Mouse (Mus musculus) heart, adult 18-20 months (tissue): ENCODE results near the gene Tmem120a. TPM values are rescaled to one million over a fixed set of nuclear protein-coding genes. Genes with fewer than 3 reads are reported as not detected.

Experiments used
- DNase-seq, 2 experiments: peaks; one replicate each; pipeline ENCODE4 v3.0.0; 2021 to 2022; ENCODE audit warnings: mixed read lengths in 1 of 2
- total RNA-seq, 2 experiments: library from RNA; stranded (reverse); gene quantifications; 2 replicates each; pipeline ENCODE4 v1.2.3; 2021

Tmem120a gene
- total RNA-seq, 2 experiments from 2014 or later, result 14.3 to 16.3 TPM

DNA sequence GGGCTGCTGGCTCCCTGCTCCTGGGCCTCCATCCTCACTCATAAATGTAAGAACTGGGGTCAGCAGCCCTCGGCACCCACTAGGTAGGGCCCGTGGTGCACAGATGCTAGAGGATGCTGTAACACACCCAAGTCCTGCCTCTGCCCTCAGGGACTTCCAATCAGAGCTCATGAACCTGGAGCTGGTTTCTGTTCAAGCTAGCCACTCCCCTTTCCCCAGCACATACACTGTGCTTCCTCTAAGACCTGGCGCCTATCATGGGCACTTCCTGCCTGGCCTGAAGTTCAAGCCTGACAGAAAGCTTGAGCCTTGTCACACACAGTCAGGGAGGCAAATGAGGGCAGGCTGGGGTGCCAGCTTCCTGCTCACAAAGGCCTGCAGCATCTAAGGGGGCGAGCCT is 11.2 kb downstream of the Tmem120a start:
- DNase-seq, result no peak

DNA sequence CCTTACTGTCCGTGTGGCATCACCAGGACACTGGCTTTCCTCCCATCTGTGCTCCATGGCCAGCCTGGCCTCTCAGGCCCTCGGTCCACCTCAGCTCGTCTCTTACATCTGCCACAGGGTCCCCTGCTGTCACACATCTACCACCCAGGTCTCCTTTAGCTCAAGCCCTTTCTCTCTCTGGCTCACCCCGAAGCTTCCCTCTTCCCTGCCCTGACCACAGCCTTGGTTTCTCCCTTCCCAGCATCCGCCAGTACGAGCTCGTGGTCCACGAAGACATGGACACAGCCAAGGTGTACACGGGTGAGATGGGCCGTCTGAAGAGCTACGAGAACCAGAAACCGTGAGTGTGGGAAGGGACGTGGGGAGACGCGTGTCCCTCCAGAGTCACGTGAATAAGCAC is 12.9 kb downstream of the Tmem120a start:
- peak in 1 of 2 experiments; percentile 4 for DNase-seq

DNA sequence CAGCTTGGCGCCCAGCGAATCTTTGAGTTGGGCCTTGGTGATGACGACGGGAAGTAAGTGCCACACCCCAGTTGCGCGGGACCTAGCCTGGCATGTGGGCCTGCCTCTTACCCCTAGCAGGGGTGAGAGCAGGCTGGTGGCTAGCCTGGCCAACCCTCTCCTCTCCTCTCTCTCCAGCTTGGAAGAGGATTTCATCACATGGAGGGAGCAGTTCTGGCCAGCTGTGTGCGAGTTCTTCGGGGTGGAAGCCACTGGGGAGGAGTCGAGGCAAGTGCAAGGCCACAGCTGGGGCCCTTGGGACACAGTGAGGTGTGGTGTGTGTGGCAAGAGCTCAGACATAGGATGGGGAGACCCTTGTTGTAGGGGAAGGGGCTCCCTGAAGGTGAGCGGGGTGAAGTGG is 13.3 kb downstream of the Tmem120a start:
- DNase-seq, result peak in 1 of 2 experiments; percentile 4

DNA sequence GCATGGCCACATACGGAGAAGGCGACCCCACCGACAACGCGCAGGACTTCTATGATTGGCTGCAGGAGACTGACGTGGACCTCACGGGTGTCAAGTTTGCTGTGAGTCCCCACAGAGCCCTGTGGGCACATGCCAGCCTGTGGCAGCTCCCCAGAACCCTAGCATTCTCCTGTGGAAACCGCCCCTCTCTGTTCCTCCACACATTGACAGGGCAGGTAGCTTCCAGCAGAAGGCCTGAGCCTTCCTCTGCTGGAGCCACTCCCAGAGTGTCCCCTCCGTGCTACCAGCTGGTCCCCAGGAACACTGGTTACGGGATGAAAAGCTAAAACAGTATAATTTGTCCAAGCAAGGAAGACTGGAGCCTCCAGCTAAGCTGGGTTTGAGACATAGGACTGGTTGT is 14.0 kb downstream of the Tmem120a start:
- no peak for DNase-seq

DNA sequence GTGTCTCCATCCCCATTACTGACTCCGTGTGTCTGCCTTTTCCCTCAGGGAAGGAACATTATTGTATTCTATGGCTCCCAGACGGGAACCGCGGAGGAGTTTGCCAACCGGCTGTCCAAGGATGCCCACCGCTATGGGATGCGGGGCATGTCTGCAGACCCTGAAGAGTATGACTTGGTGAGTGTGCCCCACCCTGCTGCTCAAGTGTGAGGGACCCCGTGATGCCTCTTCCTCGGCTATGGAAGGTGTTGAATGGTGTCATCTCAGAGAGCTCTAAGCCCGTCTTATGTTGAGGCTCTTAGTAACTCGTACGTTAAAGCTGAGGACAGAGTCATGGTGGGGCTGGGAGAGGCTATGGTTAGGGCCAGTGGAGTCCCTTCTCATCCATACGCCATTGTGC is 14.9 kb downstream of the Tmem120a start:
- DNase-seq, result no peak

DNA sequence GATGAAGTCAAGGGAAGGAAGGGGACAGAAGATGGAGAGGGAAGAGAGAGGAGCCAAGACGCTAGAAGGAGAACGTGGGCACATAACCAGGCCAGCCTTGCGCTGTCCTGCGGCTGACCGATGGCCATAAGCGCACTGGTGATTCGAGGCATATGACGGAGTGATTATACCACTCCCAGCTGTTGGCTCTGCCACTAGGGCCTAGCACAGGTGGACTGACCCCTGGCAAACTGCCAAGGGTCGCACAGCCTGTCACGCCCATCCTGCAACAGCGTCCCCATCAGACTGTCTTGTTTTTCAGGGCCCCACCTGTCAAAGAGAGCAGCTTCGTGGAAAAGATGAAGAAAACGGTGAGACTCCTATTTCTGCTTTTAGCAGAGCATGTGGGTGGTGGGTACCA is 15.9 kb downstream of the Tmem120a start:
- DNase-seq, result no peak

DNA sequence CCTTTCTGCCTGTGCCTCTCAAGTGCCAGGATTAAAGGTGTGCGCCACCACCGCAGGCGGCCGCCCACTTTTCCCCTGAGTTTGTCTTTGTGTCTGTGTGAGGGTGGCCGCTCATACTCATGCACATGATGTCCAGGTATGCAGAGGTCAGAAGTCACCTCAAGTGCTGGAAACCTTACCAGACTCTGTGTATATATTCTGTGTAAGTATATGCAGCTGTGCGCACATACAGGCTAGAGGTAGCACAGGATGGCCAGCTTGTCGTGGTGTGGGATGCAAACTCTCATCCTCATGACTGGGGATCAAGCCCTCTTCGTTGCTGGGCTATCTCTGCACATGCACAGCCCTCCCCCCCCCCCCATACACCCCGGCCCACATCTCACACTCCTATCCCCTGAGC is 16.4 kb downstream of the Tmem120a start:
- DNase-seq, result no peak

DNA sequence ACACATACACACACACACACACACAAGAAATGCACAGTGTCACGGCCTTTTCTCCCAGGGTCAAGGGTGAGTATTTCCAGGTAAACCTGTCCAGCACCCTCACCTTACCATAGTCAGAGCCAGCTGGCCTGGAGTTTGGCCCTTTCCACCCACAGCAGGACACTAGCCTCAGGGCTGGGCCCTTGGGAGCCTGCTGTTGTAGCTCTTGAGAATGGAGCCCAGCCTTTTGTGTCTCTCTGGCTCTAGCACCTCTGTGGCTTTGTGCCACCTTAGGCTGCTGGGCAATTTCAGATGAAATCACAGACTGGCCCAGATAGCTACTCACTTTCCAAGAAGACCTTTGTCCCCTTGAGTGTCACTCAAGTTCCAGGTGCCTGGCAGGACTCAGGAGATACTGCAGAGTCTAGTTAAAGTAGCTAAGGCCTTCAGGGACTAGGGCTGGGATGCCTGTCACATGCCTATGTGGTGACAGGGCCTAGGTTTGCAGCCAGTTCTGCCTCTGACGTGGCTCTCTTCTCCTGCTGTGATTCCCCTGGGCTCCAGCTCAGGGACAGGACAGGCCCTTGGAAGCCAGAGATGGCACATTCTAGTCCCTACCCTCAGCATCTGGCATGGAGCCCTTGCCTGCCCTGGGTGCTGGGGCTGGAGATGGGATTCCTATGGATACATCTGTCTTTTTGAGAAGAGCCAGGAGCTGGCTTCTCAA is 17.5 kb downstream of the Tmem120a start:
- peak; percentile 74 to 87 for DNase-seq

DNA sequence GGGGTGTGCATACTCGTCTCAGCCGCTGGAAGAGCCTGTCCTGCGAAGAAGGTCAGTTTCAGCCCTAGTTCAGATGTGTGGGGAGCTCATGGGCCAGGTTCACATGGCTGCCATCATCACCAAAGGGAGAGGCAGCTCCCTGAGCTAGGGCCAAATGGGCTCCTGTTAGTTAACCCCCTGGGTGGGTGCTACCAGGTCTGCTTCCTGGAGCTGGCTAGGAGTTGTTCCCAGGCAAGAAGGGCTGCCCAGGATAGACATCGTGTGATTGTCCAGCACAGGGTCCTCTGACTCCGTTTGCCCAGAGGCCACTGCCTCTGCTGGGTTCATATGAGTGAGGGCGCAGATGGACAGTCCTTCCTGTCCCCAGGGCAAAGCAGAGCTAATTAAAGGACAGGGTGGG is 18.3 kb downstream of the Tmem120a start:
- DNase-seq, result no peak

DNA sequence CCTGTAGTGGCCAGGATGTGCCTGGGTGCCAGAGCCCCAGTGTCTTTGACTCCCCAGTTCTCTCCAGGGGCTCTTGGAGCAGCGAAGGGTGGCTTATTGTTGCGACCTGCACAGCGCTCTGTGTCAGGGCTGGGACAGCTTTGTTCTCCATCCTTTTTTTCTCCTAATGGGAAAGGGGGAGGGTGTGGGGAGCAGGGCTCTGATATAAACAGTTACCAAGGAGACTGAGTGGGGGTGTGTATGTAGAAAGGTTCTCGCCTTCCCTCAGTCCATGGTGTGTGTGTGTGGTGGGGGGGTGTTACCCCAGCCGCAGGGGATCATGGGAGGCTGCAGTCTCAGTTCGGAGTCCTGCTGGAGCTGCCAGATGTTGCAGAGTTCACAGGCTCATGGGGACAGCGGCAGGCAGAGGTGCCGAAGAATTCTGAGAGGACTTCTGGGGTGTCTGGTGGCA is 18.8 kb downstream of the Tmem120a start:
- peak; percentile 61 to 71 for DNase-seq

DNA sequence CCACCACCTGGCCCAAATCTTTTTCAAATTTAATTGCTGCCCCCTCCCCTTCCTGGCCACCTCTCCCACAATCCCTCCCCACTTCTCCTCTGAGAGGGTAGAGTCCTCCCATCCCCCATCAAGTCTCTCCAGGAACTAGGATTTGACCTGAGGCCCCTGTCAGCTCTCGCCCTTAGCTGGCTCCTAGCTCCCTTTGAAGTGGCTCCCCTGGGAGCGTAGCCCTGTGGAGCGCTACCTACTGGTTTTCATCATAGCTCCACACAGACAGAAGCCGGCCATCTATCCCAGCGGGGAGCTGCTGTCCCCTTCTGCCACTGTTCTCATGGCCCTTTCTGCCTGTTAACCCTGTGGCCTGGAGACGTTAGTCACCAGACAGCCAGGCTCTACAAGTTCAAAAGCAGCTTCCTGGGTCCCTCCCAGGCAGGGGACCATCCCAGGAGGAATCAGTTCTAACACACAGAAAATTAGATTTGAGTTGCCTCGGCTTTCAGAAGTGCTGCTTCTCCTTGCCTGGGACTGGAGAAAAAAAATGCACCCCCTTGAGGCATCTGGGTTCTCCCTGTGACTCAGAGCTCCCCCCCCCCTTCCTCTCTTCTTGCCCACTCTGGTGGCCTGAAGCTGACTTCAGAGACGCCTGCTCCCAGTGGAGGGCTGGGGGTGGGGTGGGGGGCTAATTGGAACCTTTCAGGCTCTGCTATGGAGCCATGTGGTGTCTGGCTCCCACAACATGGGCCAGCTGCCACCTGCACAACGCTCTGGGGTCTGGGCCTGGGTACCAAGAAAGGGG is 19.5 kb downstream of the Tmem120a start:
- no peak for DNase-seq

DNA sequence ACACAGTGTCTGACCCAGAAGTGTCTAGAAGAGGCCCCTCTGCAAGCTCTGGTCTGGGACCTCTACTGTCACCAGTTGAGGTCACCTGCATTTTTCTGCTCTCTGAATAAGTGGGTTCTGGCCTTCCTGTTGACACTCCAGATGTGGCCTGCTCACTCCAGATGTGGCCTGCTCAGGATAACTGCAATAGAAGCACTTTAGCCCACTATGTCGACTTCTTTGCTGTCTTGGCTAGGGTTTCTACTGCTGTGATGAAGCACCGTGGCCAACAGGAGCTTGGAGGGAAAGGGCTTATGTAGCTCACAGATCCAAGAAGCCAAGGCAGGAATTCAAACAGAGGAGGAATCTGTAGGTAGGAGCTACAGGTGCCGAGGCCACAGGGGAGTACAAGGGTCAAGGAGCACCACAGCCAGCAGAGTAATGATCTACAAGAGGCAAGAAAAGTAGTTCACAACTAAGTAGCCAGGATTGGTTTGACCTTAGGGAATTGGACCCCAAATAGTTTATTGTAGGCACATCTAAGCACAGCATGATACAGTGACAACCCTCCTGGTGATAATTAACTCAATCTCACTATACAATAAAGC is 21.0 kb downstream of the Tmem120a start:
- no peak for DNase-seq

DNA sequence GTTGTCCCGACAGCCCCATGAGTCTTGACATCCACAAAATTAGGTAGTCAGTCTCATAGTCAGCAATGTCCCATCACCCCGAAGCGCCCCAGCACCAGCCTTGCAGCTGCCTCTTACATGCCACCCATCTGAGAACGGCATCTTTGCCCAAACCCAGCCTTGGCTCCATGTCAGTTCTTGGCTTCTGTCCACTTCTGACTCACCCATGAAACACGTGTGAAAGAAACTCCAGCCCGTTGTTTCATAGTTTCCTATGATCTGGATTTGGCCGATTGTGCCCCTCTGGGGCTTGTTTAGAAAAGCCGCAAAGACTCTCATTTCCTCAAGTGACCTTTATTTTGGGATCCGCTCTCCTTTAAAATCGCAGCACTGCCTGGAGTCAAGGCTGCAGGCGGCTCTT is 22.1 kb downstream of the Tmem120a start:
- peak; percentile 79 to 88 for DNase-seq

DNA sequence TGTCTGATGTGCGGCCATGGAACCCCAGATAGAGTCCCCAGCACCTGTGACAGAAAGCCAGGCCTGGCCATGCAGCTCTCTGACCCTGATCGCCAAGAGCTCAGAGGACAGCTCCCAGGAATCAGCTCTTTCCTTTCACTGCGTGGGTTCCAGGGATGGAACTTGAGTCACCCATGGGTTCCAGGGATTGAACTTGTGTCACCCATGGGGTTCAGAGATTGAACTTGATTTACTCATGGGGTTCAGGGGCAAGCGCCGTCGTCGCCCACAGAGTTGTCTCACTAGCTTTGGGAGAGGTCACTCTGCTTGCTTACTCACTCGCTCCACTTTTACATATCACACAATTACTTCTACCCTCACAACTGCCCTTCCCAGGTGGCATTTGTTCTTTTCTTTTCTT is 23.2 kb downstream of the Tmem120a start:
- no peak for DNase-seq

DNA sequence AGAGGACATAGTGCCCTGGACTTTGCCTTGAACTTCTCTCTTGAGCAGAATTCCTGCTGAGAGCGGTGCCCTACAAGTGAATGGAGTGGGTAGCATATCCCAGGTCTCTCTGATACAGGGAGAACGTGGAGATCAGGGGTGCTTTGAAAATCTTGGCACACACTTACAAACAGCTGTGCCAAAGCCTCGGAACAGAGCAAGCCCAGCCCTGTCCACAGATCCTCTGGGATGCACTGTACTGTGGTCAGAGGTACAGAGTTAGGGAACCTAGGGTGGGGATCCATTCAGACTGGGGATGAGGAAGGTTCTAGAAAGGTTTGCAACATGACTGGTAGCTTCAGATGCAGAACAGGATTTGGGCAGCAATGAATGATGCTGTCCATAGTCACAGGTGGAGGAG is 24.1 kb downstream of the Tmem120a start:
- no peak for DNase-seq

DNA sequence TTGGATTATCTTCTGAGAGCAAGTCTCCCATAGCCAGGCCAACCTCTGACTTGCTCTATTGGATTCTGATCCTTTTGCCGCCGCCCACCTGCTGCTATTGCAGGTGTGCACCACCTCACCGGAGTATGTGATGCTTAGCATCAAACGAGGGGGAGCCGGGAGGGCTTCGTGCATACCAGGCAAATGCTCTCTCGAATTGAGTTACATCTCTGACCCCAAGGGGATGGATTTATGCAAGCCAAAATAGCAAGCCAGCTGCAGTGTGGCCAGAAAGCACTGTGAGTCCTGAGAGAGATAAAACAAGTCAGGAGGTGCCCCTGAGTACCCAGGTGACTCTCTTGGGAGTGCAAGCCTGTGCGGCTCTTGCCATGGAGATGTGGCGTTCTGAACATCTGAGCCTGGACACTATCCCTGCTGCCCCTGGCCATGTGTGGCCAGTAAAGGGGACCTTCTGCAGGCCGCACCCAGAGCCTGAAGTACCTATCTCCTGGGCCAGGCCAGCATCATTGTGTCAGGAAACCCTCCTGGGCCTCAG is 24.6 kb downstream of the Tmem120a start:
- no peak for DNase-seq

DNA sequence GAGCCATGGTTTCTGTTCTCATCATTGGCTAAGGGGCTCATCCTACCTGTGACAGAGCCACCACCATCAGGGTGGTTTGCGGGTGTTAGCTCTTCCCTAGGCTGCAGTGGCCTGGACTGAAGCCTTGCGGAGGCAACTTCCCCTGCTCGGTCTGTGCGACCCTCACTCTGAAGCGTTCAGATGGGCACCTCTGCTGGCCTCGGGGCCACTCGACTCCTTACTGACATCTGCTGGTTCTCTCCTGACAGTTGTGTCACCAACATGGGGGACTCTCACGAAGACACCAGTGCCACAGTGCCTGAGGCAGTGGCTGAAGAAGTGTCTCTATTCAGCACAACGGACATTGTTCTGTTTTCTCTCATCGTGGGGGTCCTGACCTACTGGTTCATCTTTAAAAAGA is 28.6 kb downstream of the Tmem120a start:
- DNase-seq, result no peak

DNA sequence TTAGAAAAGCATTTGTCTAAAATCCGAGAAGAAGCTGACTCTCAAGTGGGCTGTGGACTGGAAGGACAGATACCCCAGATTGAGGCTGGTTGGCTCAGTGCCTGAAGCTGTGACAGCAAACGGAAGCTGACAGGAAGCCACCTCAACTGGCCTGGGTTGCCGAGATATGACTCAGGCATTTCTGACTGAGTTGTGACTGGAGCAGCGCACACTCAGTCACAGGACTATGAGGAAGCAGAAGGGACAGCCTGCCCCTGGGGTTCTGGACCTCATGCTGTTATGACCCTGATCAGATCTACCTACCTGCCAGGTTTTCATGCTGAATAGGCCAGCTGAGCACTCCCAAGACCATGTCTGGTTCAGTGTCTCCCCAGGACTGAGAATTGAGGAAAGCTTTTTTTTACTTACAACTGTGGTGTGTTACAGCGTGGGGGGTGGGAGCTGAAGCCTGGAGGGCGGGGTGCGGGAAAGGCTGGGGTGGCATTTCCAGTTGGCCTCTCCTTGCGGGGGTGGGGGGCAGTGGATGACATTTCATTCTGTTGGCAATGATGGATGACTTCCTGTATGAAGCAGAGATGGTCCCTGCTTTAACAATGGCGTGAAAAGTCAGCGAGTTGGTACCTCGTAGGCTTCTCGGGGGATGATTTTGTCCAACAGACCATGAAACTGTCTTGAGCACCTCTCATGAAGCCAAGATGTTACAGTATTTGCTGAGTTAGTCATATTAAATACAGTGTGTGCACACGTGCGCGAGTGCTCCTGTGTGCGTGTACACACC is 30.6 kb downstream of the Tmem120a start:
- DNase-seq, result peak; percentile 83 to 89

DNA sequence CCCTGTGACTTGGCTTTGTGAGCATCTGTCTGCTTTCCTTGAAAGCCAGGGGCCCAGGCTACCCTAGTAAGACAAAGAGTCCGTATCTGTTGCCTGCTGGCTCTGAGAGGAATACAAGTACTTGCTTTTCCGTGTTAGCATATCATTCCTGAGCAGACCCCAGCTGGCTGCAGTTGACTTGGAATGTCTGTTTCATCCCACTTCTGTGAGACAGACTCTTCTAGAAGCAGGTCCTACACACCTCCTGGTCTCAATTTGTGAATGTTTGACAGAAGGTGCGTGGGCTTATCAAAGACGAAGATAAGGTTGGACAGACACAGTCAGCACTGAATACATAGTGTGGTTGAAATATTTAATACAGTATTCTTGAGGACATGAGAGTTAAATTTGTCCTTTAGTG is 31.4 kb downstream of the Tmem120a start:
- no peak for DNase-seq

DNA sequence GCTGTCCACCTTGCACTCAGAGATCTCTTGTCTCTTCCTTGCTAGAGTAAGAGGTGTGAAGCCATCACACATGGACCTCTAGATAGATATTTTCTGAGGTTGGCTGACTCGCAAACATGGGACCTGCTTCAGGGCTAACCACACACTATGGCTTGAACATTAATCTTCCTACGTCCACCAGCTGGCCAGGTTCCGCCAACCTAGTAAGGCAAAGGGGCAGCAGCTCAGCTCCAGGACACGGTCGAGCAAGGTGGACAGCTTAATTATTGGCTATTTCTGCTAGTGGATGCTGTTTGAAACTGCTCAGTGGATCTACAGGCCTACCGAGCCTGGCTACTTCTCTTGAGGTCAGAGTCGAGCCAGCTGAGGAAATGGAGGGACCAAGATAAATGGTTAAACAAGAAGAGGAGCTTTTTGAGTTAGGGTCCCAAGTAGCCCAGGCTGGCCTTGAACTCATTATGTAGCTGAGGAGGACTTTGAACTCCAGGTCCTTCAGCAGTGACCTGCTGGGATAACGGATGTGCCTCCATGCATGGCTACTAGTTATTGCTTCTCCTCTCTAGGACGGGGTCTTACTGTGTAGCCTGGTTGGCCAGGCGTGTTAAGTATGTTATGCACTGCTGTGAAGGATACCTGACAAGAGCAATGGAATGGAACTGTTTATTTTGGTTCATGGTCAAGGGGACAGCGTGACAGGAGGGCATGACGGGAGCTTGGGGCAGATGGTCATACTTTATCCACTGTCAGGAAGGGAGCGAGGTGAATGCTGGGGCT is 32.5 kb downstream of the Tmem120a start:
- DNase-seq, result no peak

DNA sequence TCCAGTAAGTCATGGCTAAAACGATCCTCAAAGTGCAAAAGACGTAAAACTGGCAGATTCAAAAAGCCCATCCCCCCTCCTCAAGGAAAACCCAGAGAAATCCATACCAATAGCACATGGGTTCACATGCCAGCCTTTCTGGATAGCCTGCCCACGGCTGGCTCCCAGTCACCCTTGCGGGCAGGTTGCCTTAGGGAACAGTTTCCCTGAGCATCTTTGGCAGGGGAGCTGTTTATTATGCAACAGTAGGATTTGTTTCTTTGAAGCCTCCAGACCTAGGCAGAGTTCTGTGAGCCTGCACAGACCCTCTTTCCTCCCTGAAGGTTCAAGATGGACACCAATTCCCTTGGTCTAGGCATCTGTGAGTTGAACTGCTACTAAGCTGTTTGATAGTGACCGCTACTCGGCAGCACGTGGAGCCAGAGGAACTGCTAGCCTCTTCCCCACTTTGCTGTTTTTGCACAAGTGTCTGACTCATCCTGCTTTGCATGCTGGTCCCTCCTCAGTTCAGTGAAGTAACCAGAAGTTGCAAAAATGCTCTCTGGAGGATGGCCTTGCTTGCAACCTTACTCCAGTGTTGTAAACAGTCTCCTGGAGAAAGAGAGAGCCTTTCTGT is 33.5 kb downstream of the Tmem120a start:
- peak; percentile 67 to 80 for DNase-seq
